Mouse (Mus musculus) stomach, adult 2 months (tissue): ENCODE data around the gene Spsb4. TPM values are rescaled to one million over a fixed set of nuclear protein-coding genes. Genes with fewer than 3 reads are reported as not detected.

Experiments
- polyA plus RNA-seq: library from polyadenylated mRNA; depleted of rRNA; stranded (reverse); fragments of >200 nt; gene quantifications from 2 replicates; pipeline ENCODE4 v1.2.3, GENCODE M21; 2012; rRNA removed

Spsb4 gene
- 0.41 and 0.91 TPM in 2 replicates for polyA plus RNA-seq

GRCm38 (mm10) chr9:97018677-97019147 is at the start of gene Spsb4:
Spsb4 (minus strand) TSS chr9:97018843.

Other genes with a start within 250 kb of the Spsb4 start
- gene Pxylp1, start 126.2 kb downstream of the Spsb4 start, polyA plus RNA-seq = 6.7 and 8.8 TPM in 2 replicates
- gene Slc25a36, start 92.3 kb upstream of the Spsb4 start, polyA plus RNA-seq = 2.0 and 2.5 TPM in 2 replicates